8 mouse cellular contexts compared by ENCODE assay signal in the genomic region with DNA sequence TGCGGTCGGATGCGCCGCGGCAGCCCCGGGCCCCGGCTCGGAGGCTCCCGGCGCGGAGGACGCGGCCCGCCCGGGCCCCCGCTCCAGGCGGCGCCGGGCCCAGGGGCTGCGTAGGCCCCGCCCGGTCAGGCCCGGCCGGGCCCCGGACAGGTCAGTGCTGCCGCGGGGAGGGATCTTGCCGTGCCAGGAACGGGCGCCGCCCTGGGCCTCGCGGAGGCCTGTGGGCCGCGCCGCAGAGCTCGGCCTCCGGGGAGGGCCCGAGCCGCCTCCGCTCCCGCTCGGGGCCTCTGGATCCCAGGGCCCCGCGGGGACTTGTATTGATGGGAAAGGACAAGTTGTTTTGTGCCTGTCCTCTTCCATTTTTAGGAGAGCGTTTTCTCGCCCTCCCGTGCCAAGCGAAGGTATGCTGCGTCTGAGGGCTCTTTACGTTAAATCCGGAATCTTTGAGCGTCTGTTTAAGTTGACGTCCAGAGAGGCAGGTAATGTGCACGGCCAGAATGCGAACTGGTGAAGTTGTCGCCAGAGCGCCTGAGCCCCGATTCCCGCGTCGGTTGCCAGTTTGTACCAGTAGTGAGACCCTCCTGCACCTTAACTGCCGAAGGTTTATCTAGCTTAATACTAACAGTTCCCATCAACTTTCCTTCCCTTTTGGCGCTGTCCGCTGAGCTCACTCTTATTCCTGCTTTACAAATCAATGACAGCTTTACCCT. TPM values are rescaled to one million over a fixed set of nuclear protein-coding genes. Genes with fewer than 3 reads are reported as not detected.
DNase-seq lines count a peak whose midpoint lies in the region; ATAC-seq lines count a peak whose summit lies in the region.

No protein-coding gene starts in this region.

- peak; percentile 74 for DNase-seq in cerebellum, adult 11-12 months
- no peak for DNase-seq in cerebellum, postnatal 4 days (ENCODE audit: low spot score in 2 of 2)
- no peak for DNase-seq in forebrain, embryonic 14.5 days (ENCODE audit: low spot score)
- DNase-seq in hindbrain, embryonic 14.5 days (ENCODE audit: low spot score) = peak; percentile 43
- peak; percentile 85 for DNase-seq in liver
- peak; percentile 54 for DNase-seq in thymus, postnatal 14 days

- H3K9me3 ChIP-seq in forebrain, embryonic 14.5 days (replicated peaks; ENCODE audit: control insufficient read depth, low read length) = no peaks in the 10 kb centered on the region
- no peaks in the 10 kb centered on the region for H3K9me3 ChIP-seq in hindbrain, embryonic 14.5 days (ENCODE audit: control insufficient read depth, low read length)
- H3K9me3 ChIP-seq in midbrain, embryonic 15.5 days = no peaks in the 10 kb centered on the region

- WGBS in forebrain, embryonic 14.5 days = under 1% methylated on average over 50 of the region's 65 CpGs
- under 1% methylated on average over 62 of the region's 65 CpGs for WGBS in hindbrain, embryonic 14.5 days
- WGBS in midbrain, embryonic 15.5 days = under 1% methylated on average over 59 of the region's 65 CpGs

- peak; percentile 41; the same call in 1 of the 2 replicates for ATAC-seq in forebrain, embryonic 14.5 days
- peak; percentile 61 for ATAC-seq in hindbrain, embryonic 14.5 days (ENCODE audit: low FRiP score)
- peak; percentile 46 for ATAC-seq in midbrain, embryonic 15.5 days (replicated peaks)

- H3K27ac ChIP-seq in brown adipose tissue, adult 24 weeks (replicated peaks; ENCODE audit: low read depth, low read length) = peak overlapping the region; percentile 80
- H3K27ac ChIP-seq in forebrain, embryonic 14.5 days (ENCODE audit: low read depth, low read length) = peak overlapping the region; percentile 95
- peak overlapping the region; percentile 94 for H3K27ac ChIP-seq in hindbrain, embryonic 14.5 days
- peak overlapping the region; percentile 93 for H3K27ac ChIP-seq in midbrain, embryonic 15.5 days

- peaks cover 13% of the 10 kb centered on the region; the same call in 1 of the 2 replicates for H3K36me3 ChIP-seq in forebrain, embryonic 14.5 days (ENCODE audit: control insufficient read depth, insufficient read depth, low read length)
- peaks cover 11% of the 10 kb centered on the region; the same call in 1 of the 2 replicates for H3K36me3 ChIP-seq in hindbrain, embryonic 14.5 days (replicated peaks; ENCODE audit: control insufficient read depth, insufficient read depth)
- 0 out of 2 replicates have a peak, but pooled peaks cover 4% of the 10 kb centered on the region for H3K36me3 ChIP-seq in midbrain, embryonic 15.5 days (replicated peaks)

- peak overlapping the region; percentile 96 for H3K4me3 ChIP-seq in brown adipose tissue, adult 24 weeks (ENCODE audit: insufficient read depth, low read depth, low read length)
- H3K4me3 ChIP-seq in forebrain, embryonic 14.5 days (ENCODE audit: low read depth, low read length) = peak overlapping the region; percentile 99
- peak overlapping the region; percentile 75 for H3K4me3 ChIP-seq in hindbrain, embryonic 14.5 days (replicated peaks; ENCODE audit: low read length)
- H3K4me3 ChIP-seq in midbrain, embryonic 15.5 days = peak overlapping the region; percentile 90

- peak overlapping the region; percentile 100 for H3K9ac ChIP-seq in forebrain, embryonic 14.5 days (ENCODE audit: low read length)
- peak overlapping the region; percentile 100 for H3K9ac ChIP-seq in hindbrain, embryonic 14.5 days
- H3K9ac ChIP-seq in midbrain, embryonic 15.5 days = peak overlapping the region; percentile 99

- H3K4me1 ChIP-seq in brown adipose tissue, adult 24 weeks (ENCODE audit: control insufficient read depth, insufficient read depth, insufficient read length, low read length) = peaks cover 13% of the 10 kb centered on the region
- peaks cover 43% of the 10 kb centered on the region for H3K4me1 ChIP-seq in forebrain, embryonic 14.5 days (ENCODE audit: control insufficient read depth, insufficient read depth, low read length)
- peaks cover 53% of the 10 kb centered on the region for H3K4me1 ChIP-seq in hindbrain, embryonic 14.5 days (replicated peaks; ENCODE audit: control insufficient read depth, insufficient read depth, low read length)
- peaks cover 60% of the 10 kb centered on the region for H3K4me1 ChIP-seq in midbrain, embryonic 15.5 days

- H3K4me2 ChIP-seq in forebrain, embryonic 14.5 days (ENCODE audit: low read length) = peak overlapping the region; percentile 73
- H3K4me2 ChIP-seq in hindbrain, embryonic 14.5 days (replicated peaks) = peak overlapping the region; percentile 100
- peak overlapping the region; percentile 85 for H3K4me2 ChIP-seq in midbrain, embryonic 15.5 days

- H3K27me3 ChIP-seq in forebrain, embryonic 14.5 days (replicated peaks; ENCODE audit: control insufficient read depth, insufficient read depth, low read length) = no peaks in the 10 kb centered on the region
- no peaks in the 10 kb centered on the region for H3K27me3 ChIP-seq in hindbrain, embryonic 14.5 days (ENCODE audit: control insufficient read depth, insufficient read depth, low read length)
- no peaks in the 10 kb centered on the region for H3K27me3 ChIP-seq in midbrain, embryonic 15.5 days (replicated peaks)

RNA-seq across cellular contexts. Expression of gene A3galt2, which starts 27.3 kb away (rescaled TPM):
- polyA plus RNA-seq in brown adipose tissue, adult 24 weeks (2012; ENCODE audit: insufficient read depth, insufficient read length, missing spikeins) = not detected in 2 replicates
- 0.27 and 0.38 TPM in 2 replicates for polyA plus RNA-seq in forebrain, embryonic 14.5 days (2014; fragmentation: Nextera tagmentation; extraction: Ambion mirVana)
- polyA plus RNA-seq in hindbrain, embryonic 14.5 days (2014; fragmentation: Nextera tagmentation; extraction: Ambion mirVana) = 0.21 and 0.41 TPM in 2 replicates
- polyA plus RNA-seq in midbrain, embryonic 15.5 days (2015; fragmentation: Nextera tagmentation; extraction: Ambion mirVana) = 0.28 and 0.34 TPM in 2 replicates

Comparison
In these comparisons a context has a peak if more than half of its experiments do, and no peak if none do; other contexts are left out.
1. DNase-seq: peak in cerebellum, adult 11-12 months (single experiment), hindbrain, embryonic 14.5 days (single experiment), liver (single experiment) and thymus, postnatal 14 days (single experiment); none in cerebellum, postnatal 4 days (0 of 2) and forebrain, embryonic 14.5 days (single experiment).
2. Peak in every context shown above with its lines, with median percentiles within 50 percentile points of each other: H3K27ac ChIP-seq, H3K4me3 ChIP-seq, ATAC-seq, H3K4me2 ChIP-seq and H3K9ac ChIP-seq.